Mouse (Mus musculus) layer of hippocampus, adult 8-10 months (tissue): Measurements from ENCODE around the gene Aurkc. TPM values are rescaled to one million over a fixed set of nuclear protein-coding genes. Genes with fewer than 3 reads are reported as not detected.
"Not testable (repeated sequence)": the region's sequence is repeated elsewhere in the genome, so short reads cannot be mapped to it uniquely, and the experiment has no call there.

Source experiments
- DNase-seq, 2 experiments: peaks; one replicate each; pipeline ENCODE4 v3.0.0; 2022; ENCODE audit warnings: low spot score in 2 of 2
- total RNA-seq, 4 experiments: library from RNA; stranded (reverse); gene quantifications; 2 replicates each; pipeline ENCODE4 v1.2.4; 2022

Aurkc gene
- under 1 TPM in 1 of 4 experiments, not detected in 3; 0.60 TPM for total RNA-seq

DNA sequence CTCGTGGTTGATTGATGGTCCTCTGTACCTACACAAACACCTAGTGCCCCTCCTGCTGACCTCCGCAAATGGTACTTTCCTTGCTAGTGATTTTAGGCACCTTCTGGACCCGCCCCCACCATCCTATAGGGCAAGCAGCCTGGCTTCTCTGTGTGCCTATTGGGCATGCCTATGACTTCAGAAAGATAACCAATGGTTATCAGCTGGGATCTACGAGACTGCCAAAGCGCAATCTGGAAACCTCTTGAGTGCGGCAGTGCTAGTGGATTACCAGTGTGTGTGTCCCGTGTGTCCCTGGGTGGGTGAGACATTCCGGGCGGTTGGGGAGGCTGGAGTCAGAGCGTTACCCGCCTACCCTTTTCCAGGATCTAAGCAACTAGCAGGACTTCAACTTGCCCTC is at the start of gene Aurkc:
Gene Aurkc, plus strand, starts transcription at position 50 of the 400 bp plus-strand sequence.
- not testable (repeated sequence) for DNase-seq

DNA sequence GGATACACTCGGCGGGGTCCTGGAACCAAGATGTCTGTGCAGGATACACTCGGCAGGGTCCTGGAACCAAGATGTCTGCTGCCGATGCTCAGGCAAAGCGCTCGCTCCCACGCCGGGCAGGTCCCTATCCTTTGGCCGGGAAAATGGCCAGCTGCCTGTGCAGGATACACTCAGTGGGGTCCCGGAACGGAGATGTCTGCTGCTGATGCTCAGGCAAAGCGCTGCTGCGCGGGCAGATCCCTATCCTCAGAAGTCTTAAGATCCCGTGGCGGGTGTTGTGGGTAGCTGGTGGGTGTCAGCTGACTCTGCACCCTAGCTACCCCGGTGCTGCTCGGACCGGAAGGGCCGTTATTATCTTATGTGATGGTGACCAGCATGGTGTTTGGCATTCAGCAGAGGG is 47.0 kb upstream of the Aurkc start:
- DNase-seq: not testable (repeated sequence)

DNA sequence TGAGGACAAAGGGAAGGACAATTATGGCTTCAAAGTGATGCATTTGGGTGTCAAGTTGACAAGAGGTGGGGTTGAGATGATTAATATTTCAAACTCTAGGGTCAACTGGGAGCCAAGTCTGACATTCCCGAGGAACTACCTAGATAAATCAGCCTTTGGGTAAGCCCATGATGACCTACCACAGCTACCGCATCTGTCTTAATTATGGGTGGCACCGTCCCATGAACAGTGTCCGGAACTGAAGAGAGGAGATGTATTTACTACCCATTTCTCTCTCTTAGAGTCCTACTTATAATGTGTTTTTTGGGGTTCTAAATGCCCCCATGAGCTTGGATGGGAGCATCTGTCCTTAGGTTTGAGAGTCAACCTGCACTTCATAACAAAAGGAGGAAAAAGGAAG is 38.5 kb upstream of the Aurkc start:
- no peak for DNase-seq

DNA sequence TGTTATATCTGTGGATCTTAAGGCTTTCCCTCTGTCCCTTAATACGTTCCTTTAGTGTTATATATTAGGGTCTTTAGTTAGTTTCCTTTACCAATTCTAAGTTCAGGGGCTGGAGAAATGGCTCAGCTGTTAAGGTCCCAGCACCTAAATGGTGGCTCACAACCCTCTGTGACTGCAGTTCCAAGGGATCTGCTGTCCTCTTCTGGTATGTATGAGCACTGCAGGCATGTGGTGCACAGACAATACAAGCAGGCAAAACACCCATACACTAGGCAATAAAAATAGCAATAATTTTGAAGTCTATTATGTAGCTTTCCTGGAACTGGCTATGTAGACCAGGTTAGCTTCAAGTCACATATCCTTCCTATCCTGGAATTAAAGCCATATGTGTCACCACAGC is 36.5 kb upstream of the Aurkc start:
- no peak for DNase-seq

DNA sequence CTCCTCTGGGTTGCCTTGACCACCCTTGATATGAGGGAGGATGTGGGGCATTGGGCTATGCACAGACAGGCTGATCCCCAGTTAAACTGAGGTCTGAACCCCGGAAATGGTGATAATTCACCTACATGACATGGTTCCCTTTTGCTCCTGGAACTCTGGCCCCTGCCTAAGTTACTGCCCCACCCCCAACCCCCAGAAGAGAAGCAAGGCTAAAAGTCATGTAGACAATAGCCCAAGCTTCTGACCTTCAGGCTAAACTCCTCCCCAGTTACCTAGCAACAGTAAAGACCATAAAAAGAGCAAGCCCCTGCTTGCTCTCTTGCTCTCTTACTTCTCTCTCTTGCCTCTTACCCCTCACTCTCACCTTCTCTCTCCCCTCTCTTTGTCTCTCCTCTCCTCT is 21.5 kb upstream of the Aurkc start:
- no peak for DNase-seq

DNA sequence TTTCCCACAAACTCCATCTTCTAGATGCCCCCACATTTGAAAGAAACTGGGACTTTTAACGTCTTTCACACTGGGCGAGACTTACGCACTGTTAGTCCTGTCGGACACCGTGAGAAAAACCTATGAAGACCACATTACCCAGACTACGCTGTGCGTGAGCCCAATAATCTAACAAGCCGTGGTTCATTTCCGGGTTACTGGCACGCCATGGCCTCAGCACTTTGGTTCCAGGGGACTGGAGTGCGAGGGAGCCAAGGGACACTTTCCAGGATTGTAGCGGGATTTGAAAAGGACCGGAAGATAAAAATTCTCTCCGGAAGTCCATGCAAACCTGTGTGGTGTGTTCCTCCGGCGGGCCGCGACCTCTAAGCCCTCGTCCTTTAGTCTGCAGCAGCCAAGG is 18.2 kb upstream of the Aurkc start:
- DNase-seq: no peak

DNA sequence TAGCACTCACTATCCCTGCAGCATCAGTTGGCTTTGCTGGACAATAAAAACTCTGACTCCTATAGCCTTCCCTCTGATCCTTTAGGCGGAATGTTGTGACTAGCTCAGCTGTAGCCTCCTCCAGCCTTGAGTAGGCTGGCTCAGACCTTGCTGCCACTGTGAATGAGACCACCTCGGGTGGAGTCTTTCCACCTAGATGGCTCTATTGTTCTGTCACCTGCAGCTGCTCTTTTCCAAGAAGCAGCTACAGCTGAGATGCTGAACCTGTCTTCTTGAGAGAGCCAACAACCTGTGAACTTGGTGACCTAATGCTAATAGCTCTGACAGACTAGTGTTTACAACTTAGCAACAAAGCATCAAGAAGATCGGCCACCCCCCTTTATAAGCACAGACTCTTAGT is 3.8 kb downstream of the Aurkc start:
- not testable (repeated sequence) for DNase-seq

DNA sequence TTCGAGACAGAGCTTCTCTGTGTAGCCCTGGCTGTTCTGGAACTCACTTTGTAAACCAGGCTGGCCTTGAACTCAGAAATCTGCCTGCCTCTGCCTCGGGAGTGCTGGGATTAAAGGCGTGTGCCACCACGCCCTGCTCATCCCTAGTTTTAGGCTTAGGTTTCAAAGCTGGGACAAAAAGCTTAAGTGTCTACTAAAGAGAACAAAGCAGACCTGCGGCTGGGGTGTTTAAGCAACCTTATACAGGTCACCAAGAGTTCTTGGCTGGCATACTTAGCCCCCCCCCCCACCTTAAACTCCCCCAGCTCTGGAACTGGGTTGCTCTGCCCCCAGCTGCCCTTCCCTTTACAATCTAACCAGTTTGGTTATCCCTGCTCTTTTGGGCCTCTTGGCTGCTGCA is 10.3 kb downstream of the Aurkc start:
- DNase-seq: not testable (repeated sequence)

DNA sequence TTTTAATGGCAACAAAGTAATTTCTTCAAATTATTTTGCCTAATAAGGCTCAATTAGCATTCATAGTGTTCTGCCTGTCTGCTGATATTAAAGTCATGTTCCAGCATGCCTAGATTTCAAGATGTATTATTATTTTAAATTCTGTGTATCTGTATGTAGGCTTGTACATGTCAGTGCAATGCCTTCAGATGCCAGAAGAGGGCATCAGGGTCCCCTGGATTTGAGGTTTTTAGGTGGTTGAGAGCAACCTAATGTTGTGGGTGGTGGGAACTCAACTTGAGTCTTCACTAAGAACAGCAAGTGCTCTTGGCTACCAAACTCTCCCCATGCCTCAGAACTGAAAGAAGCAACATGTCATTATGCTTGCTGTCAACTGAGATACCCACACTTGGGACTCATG is 32.3 kb downstream of the Aurkc start:
- DNase-seq: no peak

DNA sequence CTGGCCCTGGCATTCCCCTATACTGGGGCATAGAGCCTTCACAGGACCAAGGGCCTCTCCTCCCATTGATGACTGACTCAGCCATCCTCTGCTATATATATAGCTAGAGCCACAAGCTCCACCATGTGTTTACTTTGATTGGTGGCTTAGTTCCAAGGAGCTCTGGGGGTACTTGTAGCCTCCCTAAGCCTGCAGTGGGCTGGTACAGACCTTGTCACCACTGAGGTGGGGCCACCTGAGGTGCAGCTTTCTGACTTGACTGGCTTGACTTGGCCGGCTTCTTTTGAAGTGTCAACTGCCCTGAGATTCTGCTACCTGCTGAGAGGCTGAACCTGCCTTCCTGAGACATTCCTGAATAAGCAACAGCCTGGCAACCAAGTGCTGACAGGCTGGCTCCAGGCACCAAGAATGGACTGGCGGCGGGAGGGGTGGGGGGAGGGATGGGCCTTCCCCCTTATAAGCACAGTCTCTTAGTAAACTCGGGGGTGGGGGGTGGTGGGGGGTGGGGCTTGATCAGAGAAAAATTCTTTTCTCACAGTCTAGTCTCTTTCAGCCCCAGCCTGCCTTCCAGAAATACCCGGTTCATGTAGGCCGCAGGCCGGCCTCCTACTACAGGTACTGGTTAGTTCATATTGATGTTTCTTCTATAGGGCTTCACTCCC is 54.7 kb downstream of the Aurkc start:
- not testable (repeated sequence) for DNase-seq

Other genes starting within 250 kb of the Aurkc start
- 10 to 100 TPM; 11.4 to 14.5 (median 13.5) TPM for gene Zfp954, start 126.2 kb downstream of the Aurkc start, total RNA-seq
- gene Zfp773, start 141.5 kb downstream of the Aurkc start, total RNA-seq: 1 to 10 TPM; 2.3 to 3.5 (median 3.0) TPM
- 1 to 10 TPM; 7.0 to 9.4 (median 8.6) TPM for gene Zfp418, start 176.0 kb downstream of the Aurkc start, total RNA-seq
- gene Zfp772, start 214.7 kb downstream of the Aurkc start, total RNA-seq: 10 to 100 TPM in 1 of 4 experiments, 1 to 10 TPM in 3; 7.0 to 10.2 (median 9.0) TPM